ENCODE assay signal across 8 mouse cellular contexts in the genomic region with DNA sequence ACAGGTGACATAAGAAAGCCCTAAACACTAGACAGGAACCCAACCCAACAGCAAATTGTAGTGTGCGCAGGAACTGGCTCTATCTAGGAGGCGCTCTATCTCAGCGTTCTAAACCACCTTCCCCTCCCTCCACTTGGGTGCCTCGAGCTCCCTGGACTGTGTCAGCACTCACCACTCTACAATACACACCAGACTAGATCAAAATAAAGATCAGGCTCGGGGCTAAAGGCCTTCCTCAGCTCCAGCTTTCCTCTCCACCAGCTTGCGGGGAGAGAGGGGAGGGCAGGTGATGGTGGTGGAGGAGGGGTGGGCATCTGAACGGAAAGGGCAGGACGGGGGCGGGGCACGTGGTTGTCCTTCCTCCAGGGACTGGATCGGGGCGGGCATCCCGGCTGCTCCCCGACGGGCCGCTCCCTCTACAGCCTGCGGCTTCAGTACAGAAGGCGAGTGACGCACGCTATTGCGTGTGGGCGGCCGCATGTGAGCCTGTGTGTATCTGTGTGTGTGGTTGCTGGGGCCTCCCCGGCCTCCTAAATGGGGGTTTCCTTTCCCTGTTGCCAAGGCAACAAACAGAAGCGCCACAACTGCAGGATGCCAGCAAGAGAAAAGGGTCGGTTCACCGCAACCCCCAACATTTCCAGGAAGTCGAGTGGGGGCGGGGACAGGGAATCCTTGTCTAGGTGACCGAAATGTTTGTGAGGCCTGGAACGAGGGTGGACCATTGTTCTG. TPM values are rescaled to one million over a fixed set of nuclear protein-coding genes. Genes with fewer than 3 reads are reported as not detected.
A peak's percentile ranks its signal among the peaks of the same experiment; 100 is the strongest.
DNase-seq lines count a peak whose midpoint lies in the region; ATAC-seq and TF ChIP-seq lines count a peak whose summit lies in the region.

A gene (minus strand): TSS at position 265 of the 729 bp plus-strand sequence.

- H3K9me3 ChIP-seq in embryonic facial prominence, embryonic 15.5 days (replicated peaks), result no peaks in the 10 kb centered on the region
- no peaks in the 10 kb centered on the region for H3K9me3 ChIP-seq in limb, embryonic 12.5 days
- H3K9me3 ChIP-seq in midbrain, embryonic 14.5 days (ENCODE audit: control insufficient read depth, low read length), result no peaks in the 10 kb centered on the region

- 0 out of 2 replicates have a peak within 1 kb of the TSS, but pooled peaks have one; percentile 12 for H3K9ac ChIP-seq in embryonic facial prominence, embryonic 15.5 days
- H3K9ac ChIP-seq in limb, embryonic 12.5 days (replicated peaks), result peak within 1 kb of the TSS; percentile 59
- peak within 1 kb of the TSS; percentile 50 for H3K9ac ChIP-seq in midbrain, embryonic 14.5 days (replicated peaks; ENCODE audit: low read length)

- no peak for TF ChIP-seq POLR2A in bone marrow, adult 2 months (IDR thresholded peaks at IDR 0.05; ENCODE audit: borderline replicate concordance, control insufficient read depth, low read depth, low read length)

- H3K4me1 ChIP-seq in bone marrow, adult 2 months (ENCODE audit: control insufficient read depth, insufficient read depth, low read length), result peaks cover 1% of the 10 kb centered on the region; the same call in 1 of the 2 replicates
- H3K4me1 ChIP-seq in embryonic facial prominence, embryonic 15.5 days, result peaks cover 95% of the 10 kb centered on the region
- H3K4me1 ChIP-seq in limb, embryonic 12.5 days (replicated peaks), result peaks cover 72% of the 10 kb centered on the region
- H3K4me1 ChIP-seq in midbrain, embryonic 14.5 days (ENCODE audit: control insufficient read depth, insufficient read depth, low read length), result peaks cover 30% of the 10 kb centered on the region

- H3K27me3 ChIP-seq in embryonic facial prominence, embryonic 15.5 days, result no peaks in the 10 kb centered on the region
- H3K27me3 ChIP-seq in limb, embryonic 12.5 days, result no peaks in the 10 kb centered on the region
- H3K27me3 ChIP-seq in midbrain, embryonic 14.5 days (ENCODE audit: control insufficient read depth, insufficient read depth, low read length), result no peaks in the 10 kb centered on the region

- H3K4me2 ChIP-seq in embryonic facial prominence, embryonic 15.5 days (replicated peaks), result peak within 1 kb of the TSS; percentile 55
- H3K4me2 ChIP-seq in limb, embryonic 12.5 days, result peak within 1 kb of the TSS; percentile 61
- peak within 1 kb of the TSS; percentile 57 for H3K4me2 ChIP-seq in midbrain, embryonic 14.5 days (ENCODE audit: low read length)

- under 1% methylated on average over 31 of the region's 31 CpGs for WGBS in bone marrow, adult 2 months
- WGBS in embryonic facial prominence, embryonic 15.5 days, result 2% methylated on average over 30 of the region's 31 CpGs
- under 1% methylated on average over 31 of the region's 31 CpGs for WGBS in limb, embryonic 12.5 days
- under 1% methylated on average over 31 of the region's 31 CpGs for WGBS in midbrain, embryonic 14.5 days

- H3K27ac ChIP-seq in bone marrow, adult 2 months (ENCODE audit: control insufficient read depth, insufficient read depth, low read depth, low read length, poor library complexity), result peak within 1 kb of the TSS; percentile 14; the same call in 1 of the 2 replicates
- H3K27ac ChIP-seq in embryonic facial prominence, embryonic 15.5 days (replicated peaks), result peak within 1 kb of the TSS; percentile 96
- H3K27ac ChIP-seq in limb, embryonic 12.5 days, result peak within 1 kb of the TSS; percentile 97
- peak within 1 kb of the TSS; percentile 83 for H3K27ac ChIP-seq in midbrain, embryonic 14.5 days (replicated peaks; ENCODE audit: low read depth, low read length)

- ATAC-seq in embryonic facial prominence, embryonic 15.5 days (ENCODE audit: insufficient number of reproducible peaks, low FRiP score, low TSS enrichment, low read depth), result peak; percentile 91
- ATAC-seq in limb, embryonic 12.5 days (ENCODE audit: insufficient number of reproducible peaks, insufficient read depth, low FRiP score, low TSS enrichment, low read depth), result peak; percentile 94
- peak; percentile 94 for ATAC-seq in midbrain, embryonic 14.5 days (ENCODE audit: low FRiP score, low TSS enrichment)

- peak; percentile 17; the same call in 1 of the 2 replicates for TF ChIP-seq CTCF in bone marrow, adult 2 months (IDR thresholded peaks at IDR 0.05; ENCODE audit: control insufficient read depth, insufficient read depth, low read length)

- peak within 1 kb of the TSS; percentile 29 for H3K4me3 ChIP-seq in bone marrow, adult 2 months (replicated peaks; ENCODE audit: control insufficient read depth, low read depth, low read length)
- peak within 1 kb of the TSS; percentile 38 for H3K4me3 ChIP-seq in embryonic facial prominence, embryonic 15.5 days (replicated peaks)
- peak within 1 kb of the TSS; percentile 37 for H3K4me3 ChIP-seq in limb, embryonic 12.5 days (replicated peaks)
- H3K4me3 ChIP-seq in midbrain, embryonic 14.5 days (replicated peaks; ENCODE audit: low read depth, low read length), result peak within 1 kb of the TSS; percentile 36

- no peaks in the 10 kb centered on the region for H3K36me3 ChIP-seq in embryonic facial prominence, embryonic 15.5 days
- H3K36me3 ChIP-seq in limb, embryonic 12.5 days, result no peaks in the 10 kb centered on the region
- no peaks in the 10 kb centered on the region for H3K36me3 ChIP-seq in midbrain, embryonic 14.5 days (ENCODE audit: control insufficient read depth, insufficient read depth, low read length)

- peak; percentile 94 for DNase-seq in 416B (ENCODE audit: low read depth)
- DNase-seq in heart, adult 8-10 months (ENCODE audit: low spot score), result peak; percentile 90
- DNase-seq in kidney, adult 8-10 months, result peak; percentile 93 to 94
- peak; percentile 93 for DNase-seq in midbrain, embryonic 14.5 days
- DNase-seq in spleen, adult 18-20 months, result peak; percentile 81 to 84

RNA-seq across cellular contexts. Expression of the gene that starts here (rescaled TPM):
- 58.9 and 69.6 TPM in 2 replicates for polyA plus RNA-seq in bone marrow, adult 2 months (2011; ENCODE audit: insufficient read depth, insufficient read length, low replicate concordance, missing spikeins)
- 625 and 678 TPM in 2 replicates for polyA plus RNA-seq in embryonic facial prominence, embryonic 15.5 days (2015; fragmentation: Nextera tagmentation; extraction: Ambion mirVana)
- total RNA-seq in heart, adult 8-10 months (2022), result 100 to 1,000 TPM; 112 to 127 (median 118) TPM
- 51.8 and 56.4 TPM in 2 replicates for polyA plus RNA-seq in limb, embryonic 12.5 days (2016; fragmentation: Nextera tagmentation; extraction: Ambion mirVana)
- polyA plus RNA-seq in midbrain, embryonic 14.5 days (2014; fragmentation: Nextera tagmentation; extraction: Ambion mirVana), result 31.0 and 34.3 TPM in 2 replicates

Comparison
In these comparisons a context has a peak if more than half of its experiments do, and no peak if none do; other contexts are left out.
1. Peak in every context shown above with its lines: DNase-seq, ATAC-seq, H3K4me3 ChIP-seq and H3K27ac ChIP-seq.
2. H3K27ac ChIP-seq: peak in every context shown above with its lines; median percentile 97 in limb, embryonic 12.5 days; 96 in embryonic facial prominence, embryonic 15.5 days; 83 in midbrain, embryonic 14.5 days; 14 in bone marrow, adult 2 months.